Mouse (Mus musculus) CD8-positive naive resting alpha-beta T cell, adult 2 months (primary cell): Measurements from ENCODE around the gene Vmn1r231.

Experiments used
- DNase-seq, 2 experiments: peaks; one replicate each; pipeline ENCODE4 v3.0.0; 2022; ENCODE audit warnings: low read depth in 2 of 2, low spot score in 2 of 2

Vmn1r231 gene

GRCm38 (mm10) chr17:20904991-20905390 lies at the start of gene Vmn1r231:
Gene Vmn1r231, minus strand, starts transcription at chr17:20905091.
- DNase-seq, result no peak

GRCm38 (mm10) chr17:20946636-20947035 lies 41.7 kb upstream of the Vmn1r231 start:
- DNase-seq, result no peak

- DNase-seq, result no peak
Observed at GRCm38 (mm10) chr17:20946026-20946565, 41.2 kb upstream of the Vmn1r231 start.

- peak; percentile 99 for DNase-seq
Observed at GRCm38 (mm10) chr17:20944985-20945891, 40.3 kb upstream of the Vmn1r231 start, which contains the start of gene Ppp2r1a. Gene Ppp2r1a, plus strand, starts transcription at chr17:20945311.

- no peak for DNase-seq
Observed at GRCm38 (mm10) chr17:20944226-20944625, 39.3 kb upstream of the Vmn1r231 start.

- DNase-seq, result no peak
Observed at GRCm38 (mm10) chr17:20919614-20920013, 14.7 kb upstream of the Vmn1r231 start, which contains the start of gene Vmn1r232. Gene Vmn1r232, minus strand, starts transcription at chr17:20919714.

- DNase-seq, result no peak
Observed at GRCm38 (mm10) chr17:20840144-20840543, 64.7 kb downstream of the Vmn1r231 start, which contains the start of gene Vmn1r230. Gene Vmn1r230, plus strand, starts transcription at chr17:20840444.
